Mouse (Mus musculus): ENCODE results near the gene Isx. TPM values are rescaled to one million over a fixed set of nuclear protein-coding genes. Genes with fewer than 3 reads are reported as not detected.

The Isx gene
- polyA plus RNA-seq (2012; rRNA removed), result not detected in 2 replicates

GRCm38 (mm10) chr8:74872940-74873339 is at the start of gene Isx:
Isx (plus strand) TSS chr8:74873173.

Other genes with a start within 250 kb of the Isx start
- gene Hmgxb4, start 120.2 kb downstream of the Isx start, polyA plus RNA-seq (2012; rRNA removed), result 70.9 and 81.7 TPM in 2 replicates
- gene Tom1, start 160.5 kb downstream of the Isx start, polyA plus RNA-seq (2012; rRNA removed), result 19.3 and 27.9 TPM in 2 replicates
- 13.0 and 16.5 TPM in 2 replicates for gene Hmox1, start 220.4 kb downstream of the Isx start, polyA plus RNA-seq (2012; rRNA removed)
- 76.2 and 86.5 TPM in 2 replicates for gene Mcm5, start 236.4 kb downstream of the Isx start, polyA plus RNA-seq (2012; rRNA removed)